Mouse (Mus musculus): ENCODE measurements around the gene Dazap1. TPM values are rescaled to one million over a fixed set of nuclear protein-coding genes. Genes with fewer than 3 reads are reported as not detected.
A peak's percentile ranks its signal among the peaks of the same experiment; 100 is the strongest.

Gene Dazap1
- total RNA-seq, 4 experiments from 2014 or later = 72.3 to 125 (median 90.3) TPM

DNA sequence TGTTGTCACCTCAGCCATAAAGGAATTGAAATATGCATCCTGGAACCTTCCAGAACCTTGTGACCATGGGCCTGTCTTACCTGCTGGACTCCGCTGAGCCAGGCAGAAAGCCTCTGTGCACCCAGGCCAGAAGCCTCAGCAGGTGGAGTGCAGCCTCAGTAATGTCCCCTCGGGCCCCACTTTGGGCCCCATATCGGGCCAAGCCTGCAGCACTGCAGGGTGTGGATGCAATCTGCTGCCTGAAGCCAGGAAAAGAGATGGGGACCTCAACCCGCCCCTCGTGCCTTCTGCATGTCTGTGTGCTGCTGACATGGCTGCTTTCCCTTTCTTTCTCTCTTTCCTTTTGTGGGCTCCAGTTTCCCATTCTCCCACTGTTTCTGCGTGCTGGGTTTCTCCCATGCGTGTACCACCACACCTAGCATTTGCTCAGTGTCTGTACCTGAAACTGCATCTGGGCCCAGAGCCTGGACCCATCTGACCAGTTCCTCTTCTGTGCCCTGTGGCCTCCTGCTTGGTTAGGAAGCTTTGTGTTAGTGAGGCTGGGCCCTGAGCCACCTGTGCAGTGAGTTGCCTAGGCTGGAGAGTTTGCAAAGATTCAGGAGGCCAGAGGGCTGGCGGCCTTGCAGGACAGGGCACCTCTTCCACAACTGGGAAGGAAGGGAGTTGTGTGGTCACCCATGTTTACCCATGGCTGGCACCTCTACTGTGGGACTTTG lies 10.7 kb downstream of the Dazap1 start:
- no peak for DNase-seq

DNA sequence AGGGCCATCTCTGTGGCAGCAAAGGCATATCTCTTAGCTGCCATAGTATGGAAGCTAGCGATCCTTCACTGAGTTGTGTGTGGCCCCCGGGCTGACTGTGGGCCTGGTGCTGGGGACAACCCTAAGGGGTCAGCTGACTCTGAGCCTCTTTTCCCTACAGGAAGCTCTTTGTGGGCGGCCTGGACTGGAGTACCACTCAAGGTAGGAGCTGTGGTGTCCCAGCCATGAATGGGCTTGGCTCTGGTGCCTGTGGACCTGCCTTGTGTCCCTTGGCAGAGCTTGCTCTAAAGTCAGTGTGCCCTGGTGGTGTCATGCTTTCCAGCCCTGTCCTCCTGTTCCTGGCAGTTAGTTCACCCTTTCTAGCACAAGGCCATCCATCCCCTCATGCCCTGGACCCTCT lies 12.6 kb downstream of the Dazap1 start:
- no peak for DNase-seq

DNA sequence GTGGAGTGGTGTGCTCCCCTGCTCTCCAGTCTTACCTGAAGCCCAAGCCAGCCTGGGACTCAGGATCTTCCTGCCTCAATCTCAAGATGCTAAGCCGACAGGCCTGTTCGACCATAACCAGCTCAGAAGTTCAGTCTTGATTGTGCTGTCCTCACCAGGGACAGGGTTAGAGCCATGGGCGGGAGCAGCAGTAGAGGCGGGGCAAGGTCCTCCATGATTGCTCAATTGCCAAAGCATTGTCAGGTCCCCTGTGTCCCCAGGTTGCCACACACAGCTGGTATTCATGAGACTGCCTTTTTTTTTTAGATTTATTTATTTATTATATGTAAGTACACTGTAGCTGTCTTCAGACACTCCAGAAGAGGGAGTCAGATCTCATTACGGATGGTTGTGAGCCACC lies 15.0 kb downstream of the Dazap1 start:
- DNase-seq = no peak

DNA sequence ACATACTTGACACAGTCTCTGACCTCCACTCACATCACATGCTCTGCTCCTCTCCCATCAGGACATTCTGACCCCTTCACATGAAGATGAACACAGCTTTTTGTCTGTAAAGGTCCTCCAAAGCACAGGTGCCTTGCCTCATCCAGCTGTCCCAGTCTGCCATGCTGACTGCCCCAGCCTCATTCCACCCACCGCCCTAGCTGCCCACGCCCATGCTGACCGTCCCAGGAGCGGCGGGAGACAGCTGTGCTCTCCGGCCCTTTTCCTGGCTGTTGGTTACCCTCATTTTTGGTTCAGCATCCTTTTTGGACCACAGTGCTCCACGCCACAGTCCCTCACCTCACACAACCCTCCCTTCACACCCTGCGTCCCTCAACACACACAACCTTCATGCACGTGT lies 17.1 kb downstream of the Dazap1 start:
- DNase-seq = no peak

DNA sequence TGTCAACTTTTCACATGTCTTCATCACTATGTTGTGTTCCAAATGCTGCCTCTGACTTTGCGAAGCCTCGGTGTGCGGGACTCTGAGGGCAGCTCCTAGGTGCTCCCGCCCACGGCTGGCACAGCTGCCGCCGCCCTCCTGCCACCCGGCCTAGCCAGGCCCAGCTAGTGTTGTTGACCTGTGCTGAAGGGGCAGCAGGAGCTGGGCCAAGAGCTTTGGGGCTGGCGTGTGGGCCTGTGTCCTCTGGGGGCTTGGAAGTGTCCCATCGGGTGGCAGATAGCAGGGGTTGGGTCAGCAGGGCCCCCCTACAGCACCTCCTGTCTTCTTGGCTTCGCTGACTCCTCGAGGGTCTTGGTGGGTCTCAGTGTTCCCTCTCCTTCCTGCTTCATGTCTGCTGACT lies 18.0 kb downstream of the Dazap1 start:
- no peak for DNase-seq

DNA sequence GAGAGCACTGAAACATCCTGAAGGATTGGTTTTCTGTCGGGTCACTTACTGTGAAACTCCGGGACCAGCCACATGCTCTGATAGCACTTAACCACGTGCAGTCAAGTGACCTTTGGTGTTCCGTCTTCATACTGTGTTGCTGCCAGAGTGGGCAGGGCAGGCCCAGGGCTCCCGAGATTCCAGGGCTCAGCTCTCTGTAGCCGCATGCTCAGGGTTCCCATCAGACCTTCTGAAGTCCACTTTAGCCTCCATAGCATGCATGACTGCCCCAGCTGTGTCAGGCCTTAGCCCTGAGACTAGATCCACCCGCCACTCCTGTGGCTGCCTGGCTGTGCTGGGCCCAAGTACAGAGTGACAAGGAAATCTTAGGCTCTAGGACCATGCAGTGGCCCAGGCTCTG lies 20.0 kb downstream of the Dazap1 start:
- DNase-seq = peak; percentile 68

DNA sequence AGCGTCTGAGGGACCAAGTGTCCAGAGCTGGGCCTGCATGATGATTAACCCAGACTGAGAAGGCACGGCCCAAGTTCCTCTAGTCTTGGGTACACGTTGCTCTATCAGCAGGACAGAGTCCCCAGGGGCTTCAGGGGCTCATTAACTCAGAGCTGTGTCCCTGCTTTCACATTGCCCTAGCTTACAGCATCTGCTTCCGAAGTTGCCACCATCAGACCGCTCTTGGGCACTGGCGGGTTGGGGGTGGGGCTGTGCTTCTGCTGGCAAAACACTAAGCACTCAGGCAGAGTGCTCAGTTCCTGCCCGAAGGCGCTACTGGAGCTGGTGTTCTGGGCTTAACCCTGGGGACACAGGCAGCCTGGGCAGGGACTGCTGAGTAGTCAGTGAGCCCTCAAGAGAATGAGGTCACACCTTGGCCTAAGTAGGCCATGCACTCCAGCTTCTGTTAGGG lies 20.7 kb downstream of the Dazap1 start:
- DNase-seq = peak; percentile 57

DNA sequence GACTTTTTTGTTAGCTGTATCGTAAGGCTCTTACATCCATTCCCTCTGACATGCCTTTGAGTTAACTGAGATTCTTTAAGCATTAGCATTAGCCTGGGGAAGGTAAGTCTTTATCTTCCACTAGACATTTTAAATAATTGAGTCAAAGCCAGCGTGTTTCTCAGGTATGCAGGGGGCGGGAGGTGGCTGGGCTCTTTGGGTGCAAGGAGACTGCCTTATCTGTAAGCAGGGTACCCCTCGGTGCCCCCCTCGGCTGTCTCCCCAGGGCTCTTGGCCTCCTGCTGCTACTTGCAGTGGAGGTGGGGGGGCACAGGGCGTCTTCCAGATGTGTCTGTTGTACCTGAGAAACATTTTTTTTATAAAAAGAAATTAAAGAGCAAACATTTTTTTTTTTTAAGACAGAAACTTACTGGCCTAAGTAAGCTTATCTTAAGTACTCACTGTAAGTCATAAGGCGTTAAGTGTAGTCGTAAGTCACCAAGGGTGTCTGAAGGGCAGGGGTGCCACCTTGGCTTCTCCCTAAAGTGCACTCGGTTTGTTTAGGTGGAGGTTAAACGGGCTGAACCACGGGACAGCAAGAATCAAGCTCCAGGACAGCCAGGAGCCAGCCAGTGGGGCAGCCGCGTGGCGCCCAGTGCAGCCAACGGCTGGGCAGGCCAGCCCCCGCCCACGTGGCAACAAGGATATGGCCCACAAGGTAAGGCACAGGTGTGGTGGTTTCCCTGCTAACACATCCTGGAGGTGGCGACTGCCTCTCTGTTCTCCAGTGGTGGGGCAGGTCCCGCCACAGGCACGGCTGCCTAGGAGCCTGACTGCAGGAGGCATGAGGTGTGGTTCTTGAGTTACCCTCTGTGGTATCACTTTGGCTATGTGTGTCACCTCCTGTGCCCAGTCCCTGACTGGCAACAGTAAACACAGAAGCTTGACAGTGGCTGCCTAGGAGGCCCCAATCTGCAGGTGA lies 21.5 kb downstream of the Dazap1 start:
- DNase-seq = no peak

DNA sequence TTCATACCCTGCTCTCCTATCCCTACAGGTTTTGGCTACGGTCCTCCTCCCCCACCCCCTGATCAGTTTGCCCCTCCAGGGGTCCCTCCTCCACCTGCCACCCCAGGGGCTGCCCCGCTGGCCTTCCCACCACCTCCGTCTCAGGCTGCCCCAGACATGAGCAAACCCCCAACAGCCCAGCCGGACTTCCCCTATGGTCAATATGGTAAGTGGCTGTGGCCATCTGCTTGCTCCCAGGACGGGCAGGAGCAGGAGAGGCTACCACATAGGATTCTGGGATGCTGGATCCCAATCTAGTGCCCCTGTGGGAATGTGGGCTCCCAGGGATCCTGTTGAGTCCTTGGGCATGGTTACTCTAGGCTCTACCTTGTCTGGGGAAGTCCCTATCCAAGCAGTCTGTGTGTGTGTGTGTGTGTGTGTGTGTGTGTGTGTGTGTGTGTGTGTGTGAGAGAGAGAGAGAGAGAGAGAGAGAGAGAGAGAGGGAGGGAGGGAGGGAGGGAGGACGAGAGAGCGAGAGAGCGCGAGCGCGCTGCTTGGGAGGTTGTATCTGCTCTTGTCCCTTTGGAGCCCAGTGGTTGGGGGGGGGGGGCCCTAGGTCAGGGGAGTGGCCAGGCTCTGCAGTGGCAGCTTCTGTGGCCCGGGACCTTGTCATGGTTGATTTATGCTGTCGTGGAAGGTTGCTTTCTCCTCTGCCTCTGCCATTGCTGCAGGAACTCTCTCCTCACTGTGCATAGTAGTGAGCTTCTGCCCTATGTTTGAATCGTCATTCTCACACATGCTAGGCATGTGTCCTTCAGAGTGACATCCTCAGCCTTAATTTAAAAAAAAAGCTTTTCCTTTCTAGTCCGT lies 24.2 kb downstream of the Dazap1 start:
- peak; percentile 66 for DNase-seq

DNA sequence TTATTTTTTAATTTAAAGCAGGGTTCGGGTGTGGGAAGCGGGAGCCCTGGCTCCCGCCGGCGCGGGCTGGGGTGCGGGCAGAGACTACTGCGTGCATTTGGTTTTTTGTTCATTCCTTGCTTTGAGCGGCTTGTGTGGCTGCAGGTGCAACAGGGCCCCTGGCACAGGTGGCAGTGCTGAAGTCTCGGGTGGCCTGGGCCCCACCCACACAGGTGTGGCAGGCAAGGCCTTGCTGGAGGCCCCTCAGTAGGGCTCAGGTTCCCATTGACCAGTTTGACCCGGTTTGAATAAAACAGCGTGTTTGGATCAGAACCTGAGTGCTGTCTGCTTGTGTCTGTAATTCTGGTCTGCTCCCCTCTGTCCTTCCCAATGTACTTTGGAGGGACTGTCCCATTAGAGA lies 26.8 kb downstream of the Dazap1 start:
- DNase-seq = no peak

DNA sequence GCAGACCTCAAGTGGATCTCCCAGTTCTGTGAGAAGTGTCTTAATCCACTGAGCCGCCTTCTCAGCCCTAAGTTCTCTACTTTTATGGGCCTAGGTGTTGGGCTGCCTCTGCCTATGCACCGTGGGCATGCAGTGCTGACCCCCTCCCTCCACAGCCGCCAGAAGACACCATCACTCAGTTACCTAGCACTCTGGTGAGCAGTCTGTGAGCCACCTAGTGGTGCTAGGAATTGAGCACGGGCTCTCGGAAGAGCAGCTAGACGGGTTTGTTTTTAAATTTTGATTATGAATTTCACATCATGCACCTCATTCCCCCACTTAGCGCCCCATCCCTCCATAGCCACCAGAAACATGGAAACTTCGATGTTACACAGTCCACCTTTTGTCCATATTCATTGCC lies 27.4 kb downstream of the Dazap1 start:
- no peak for DNase-seq

DNA sequence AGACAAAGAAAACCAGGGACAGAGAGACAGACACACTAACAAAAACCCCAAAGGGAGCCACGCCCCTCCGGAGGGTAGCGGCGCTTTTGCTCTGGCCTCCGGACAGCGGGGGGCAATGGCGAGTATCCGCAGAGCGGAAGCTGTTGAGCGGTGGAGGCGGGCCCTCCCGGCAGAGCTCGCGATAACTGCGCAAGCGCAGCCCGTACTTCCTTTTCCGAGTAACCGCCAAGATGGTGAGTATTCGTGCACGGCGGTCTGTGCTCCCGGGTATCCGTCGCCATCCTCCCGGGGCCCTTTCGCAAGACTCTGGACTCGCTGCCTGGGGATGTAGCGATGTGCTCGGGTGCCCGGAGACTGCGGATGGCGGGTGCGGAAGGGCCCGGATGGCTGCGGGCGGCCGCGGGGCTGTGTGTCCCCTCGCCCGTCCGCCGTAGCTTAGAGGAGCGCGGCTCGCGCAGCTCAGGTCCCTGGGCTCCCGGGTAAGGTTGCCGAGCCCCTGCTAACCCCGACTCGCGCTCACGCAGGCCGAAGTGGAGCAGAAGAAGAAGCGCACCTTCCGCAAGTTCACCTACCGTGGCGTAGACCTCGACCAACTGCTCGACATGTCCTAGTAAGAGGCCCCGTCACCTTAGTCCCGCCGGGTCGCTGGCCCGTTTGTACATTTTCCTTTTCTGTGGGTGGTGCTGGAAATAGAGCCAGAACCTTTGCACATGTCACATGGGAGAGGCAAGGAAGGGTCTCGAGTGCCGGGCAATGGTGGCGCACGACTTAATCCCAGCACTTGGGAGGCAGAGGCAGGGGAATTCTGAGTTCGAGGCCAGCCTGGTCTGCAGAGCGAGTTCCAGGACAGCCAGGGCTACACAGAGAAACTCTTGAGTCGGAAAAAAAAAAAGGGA lies 31.2 kb downstream of the Dazap1 start, which contains the start of gene Rps15:
Rps15 (plus strand) TSS at position 203 of the 896 bp plus-strand sequence.
- DNase-seq = peak; percentile 89

DNA sequence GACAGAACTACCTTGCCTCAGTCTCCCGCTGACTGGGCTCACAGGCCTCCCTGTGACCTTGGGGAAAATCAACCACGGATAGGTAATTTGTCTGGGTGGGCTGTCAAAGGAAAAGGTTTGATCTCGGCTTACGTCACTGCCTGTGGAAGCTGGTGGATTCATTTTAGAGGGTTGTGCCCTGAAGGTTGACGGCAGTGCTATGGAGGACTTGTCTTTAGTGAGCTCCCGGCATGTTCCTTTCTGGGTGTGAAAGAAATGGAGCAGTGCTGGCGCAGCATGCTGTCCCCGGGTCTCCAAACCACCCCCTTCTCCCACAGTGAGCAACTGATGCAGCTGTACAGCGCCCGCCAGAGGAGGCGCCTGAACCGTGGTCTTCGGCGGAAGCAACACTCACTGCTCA lies 32.0 kb downstream of the Dazap1 start:
- no peak for DNase-seq

DNA sequence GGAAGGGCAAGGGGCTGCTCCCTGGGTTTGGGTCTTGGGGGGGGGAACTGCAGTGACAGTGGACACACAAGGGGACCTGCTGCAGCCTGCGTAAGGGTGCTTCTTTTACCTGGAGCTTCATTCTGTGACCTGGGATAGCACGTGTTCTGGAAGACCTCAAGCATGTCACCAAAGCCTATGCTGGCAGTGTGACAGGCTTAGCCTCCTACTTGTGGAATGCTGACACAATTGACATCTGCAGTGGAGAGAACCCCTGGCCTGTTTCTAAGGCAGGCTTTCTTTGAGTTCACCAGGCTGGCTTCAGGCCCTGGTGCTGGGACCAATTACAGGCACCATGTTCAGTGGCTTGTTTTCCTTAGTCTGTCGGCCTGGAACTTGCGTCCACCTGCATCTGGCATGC lies 33.0 kb downstream of the Dazap1 start:
- DNase-seq = no peak

DNA sequence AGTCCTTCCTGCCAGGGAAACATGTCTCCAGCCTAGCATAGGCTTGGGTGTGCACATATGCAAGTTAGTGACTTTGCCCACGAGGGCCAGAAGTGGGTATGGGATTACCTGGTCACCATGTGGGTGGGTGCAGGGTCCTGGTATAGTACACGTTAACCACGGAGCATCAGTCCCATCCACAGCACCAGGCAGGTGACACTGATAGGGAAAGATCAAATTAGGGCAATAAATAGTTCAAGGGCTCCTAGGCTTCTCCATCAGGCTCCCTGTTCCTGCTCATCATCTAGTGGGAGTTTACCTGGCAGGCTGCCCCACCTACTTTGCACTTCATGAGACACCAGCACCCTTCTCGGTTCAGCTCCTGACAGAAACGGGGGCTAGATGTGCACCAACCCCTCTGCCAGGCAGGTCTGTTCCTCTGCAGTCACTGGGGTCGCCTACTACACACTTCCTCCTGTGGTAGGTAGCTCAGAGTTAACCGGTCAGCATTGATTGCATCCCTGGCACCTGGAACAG lies 33.6 kb downstream of the Dazap1 start:
- DNase-seq = no peak

DNA sequence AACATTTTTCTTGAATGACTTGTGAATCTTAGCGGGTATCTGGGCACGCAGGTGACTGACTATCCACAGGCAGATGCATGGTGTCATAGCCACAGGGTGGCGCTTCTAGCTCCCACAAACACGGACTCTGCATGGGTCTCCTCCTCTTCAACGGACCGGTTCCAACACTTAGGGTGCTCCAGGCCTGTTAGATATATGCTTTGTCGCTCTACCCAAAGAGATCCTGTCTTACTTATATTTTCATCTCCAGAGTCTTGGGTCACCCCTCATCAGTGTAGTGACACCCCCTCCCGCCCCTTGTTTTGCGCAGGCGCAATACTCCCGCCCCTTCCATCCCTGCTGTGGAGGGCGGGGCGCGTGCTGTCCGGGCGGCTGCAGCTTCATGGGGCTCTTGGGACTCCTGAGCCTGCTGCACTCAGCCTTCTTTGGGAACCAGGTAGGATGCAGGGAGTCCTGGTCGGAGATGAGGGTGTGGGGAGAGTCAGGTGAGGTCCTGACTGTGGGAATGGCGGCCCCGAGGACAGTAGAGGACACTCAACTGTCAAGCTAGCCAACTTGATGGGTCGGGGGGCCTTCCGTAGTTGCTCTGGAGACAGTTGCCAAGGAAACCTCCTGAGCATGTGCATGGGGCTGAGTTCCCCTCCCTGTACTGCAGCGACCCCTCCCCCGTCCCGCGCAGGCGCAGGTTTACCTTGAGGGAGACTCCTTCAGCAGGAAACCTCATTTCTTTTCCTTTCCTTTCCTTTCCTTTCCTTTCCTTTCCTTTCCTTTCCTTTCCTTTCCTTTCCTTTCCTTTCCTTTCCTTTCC lies 34.5 kb downstream of the Dazap1 start, which contains the start of gene Apc2:
Apc2 (plus strand) TSS at position 360 of the 808 bp plus-strand sequence.
- DNase-seq = peak; percentile 59

DNA sequence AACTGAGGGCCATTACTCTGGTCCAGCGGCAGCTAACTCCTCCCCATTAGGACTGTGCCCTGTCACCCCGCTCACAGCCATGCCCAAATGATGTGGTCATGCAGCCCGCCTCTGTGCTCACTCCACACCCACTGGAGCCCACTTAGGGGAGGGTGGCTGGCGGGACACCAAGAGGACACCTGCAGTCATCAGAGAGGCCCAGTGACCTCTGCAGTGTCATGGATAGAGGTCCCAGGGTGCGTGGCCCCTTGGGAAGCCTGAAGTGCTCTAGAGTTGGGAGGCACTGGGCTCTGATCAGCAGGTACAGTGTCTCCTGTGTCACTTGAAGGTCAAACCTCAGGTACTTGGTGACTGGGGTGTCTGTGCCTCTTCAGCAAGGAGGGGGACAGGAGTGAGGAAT lies 35.5 kb downstream of the Dazap1 start:
- DNase-seq = no peak

DNA sequence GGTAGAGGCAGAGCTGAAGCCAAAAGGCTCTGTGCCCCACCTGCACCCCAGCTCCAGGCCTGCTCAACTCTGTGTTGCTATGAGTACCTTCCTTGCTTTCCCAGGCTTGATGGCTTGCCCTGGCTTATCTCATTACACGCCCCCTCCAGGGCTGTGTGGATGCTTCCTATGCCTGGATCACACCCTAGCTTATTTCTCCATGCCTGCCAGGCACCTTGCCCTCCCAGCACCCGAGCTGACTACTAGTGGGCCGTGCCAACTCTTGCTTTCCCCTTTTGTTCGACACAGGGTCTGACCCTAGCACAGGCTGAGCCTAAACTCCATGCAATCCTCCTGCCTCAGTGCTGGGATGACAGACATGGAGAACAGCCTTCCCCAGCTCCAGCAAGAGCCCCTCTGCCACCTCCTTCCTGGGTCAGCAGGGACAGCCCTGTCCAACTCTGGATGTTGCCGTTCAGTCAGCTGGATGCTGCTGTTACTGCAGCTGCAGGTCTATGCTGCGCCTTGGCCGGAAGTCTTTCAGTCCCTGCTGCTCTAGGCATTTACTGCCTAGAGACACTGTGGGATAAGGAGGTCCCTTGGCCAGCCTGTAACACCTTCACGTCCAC lies 36.3 kb downstream of the Dazap1 start:
- no peak for DNase-seq

DNA sequence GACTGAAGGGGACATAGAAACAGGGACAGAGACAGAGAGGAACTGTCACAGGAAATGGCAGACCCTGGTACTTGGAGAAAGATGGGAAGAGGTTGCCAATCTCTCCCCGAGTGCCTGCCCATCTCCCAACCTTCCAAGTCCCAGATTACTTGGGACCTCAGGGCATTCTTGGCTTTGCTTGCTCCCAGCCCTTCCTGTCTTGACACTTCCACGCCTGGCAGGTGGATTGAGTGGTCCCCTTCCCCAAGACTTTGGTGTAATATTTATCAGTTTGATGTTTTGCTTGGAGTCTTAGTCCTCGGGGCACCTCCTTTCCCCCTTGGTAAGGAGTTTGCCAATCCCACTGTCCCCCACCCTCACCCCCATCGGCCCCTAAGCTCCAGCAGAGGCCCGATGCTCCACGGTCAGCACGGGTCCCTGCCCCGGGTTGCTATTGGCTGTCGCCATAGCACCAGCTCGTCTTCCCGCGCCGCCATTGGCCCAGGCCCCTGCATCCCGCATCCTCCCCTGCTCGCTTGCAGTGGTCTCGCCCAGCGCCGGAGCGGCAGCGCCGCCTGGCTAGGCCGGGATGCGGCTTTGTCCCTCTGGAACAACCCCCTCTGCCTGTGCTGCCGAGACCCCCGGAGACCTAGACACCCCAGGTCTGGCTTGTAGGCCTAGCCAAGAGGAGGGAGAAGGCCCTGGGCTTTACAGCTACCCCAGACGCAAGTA lies 37.4 kb downstream of the Dazap1 start:
- no peak for DNase-seq
